Mouse (Mus musculus) granulocyte monocyte progenitor cell, adult 5-6 weeks (primary cell): ENCODE data around the gene Nptxr. TPM values are rescaled to one million over a fixed set of nuclear protein-coding genes. Genes with fewer than 3 reads are reported as not detected.

ENCODE experiments used
- ATAC-seq: replicated peaks from 2 replicates; pipeline ENCODE4 v1.8.0; 2016; ENCODE audit warnings: mild to moderate bottlenecking, moderate TSS enrichment, inconsistent platforms; ENCODE audit not compliant: poor library complexity, severe bottlenecking
- total RNA-seq, 2 experiments: library from RNA; stranded (forward) in 1 of 2; stranded (reverse) in 1 of 2; fragments of 200-712, 200-1000 nt in 1 of 2; fragments of >200 nt in 1 of 2; fragmentation: Nextera tagmentation in 1 of 2; gene quantifications; 2 replicates each; pipeline ENCODE4 v1.2.3; 2014 to 2017

The Nptxr gene
- total RNA-seq, 2 experiments from 2014 or later = 0.31 to 0.52 TPM

DNA sequence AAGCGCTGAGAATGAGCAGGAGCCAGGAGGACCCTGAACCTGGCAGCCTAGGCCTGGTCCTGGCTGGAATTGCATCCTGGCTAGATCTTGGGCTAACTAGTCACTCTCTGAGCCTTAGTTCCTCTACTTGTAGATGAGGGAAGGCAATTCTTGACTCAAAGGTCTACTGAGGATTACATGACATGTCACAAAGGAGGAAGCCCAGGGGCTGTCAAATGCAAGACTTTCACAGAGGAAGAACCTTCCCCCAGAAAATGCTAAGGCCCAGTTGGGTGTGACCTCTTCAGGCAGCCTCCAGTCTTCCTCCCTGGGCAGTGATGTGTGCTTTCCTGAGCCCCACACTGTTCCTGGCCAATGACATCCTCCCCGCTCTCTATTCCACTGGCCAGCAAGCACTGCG lies 47.4 kb downstream of the Nptxr start:
- ATAC-seq = peak; percentile 26; the same call in 1 of the 2 replicates

DNA sequence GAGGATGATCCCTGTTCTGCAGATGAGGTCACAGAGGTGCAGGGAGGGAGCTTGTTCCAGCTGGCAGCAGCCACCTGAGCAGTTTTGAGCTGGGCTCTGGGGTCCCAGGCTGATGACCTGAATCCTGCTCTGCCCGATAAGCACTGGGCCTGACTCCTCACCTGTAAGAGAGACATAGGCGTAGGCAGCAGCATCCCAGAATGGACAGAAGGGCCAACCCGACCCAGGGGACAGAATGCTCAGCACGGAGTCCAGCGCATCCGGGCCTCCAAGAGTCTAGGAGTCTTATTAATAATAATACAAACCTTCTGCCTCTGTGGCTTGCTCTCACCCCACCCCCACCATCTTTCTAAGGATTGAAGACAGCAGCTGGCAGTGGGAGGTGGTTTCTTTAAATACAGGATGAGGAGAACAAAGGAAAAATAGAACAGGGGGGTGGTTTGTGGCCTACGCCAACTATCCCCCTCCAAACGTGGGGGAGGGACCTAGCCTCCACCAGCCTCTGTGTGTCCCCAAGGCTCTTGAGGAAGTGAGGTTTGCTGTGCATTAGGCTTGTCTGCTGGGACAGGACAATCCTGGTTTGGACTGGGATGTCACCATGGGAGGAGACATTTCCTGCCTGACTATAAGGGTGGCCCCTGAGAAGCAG lies 48.5 kb downstream of the Nptxr start:
- 0 out of 2 replicates have a peak, but pooled peaks have one; percentile 7 for ATAC-seq

- ATAC-seq = no peak
These were observed 49.4 kb downstream of the Nptxr start for GRCm38 (mm10) chr15:79755176-79755575.

GRCm38 (mm10) chr15:79753873-79754272 lies 50.7 kb downstream of the Nptxr start:
- ATAC-seq = no peak

GRCm38 (mm10) chr15:79753420-79753752 lies 51.2 kb downstream of the Nptxr start:
- no peak for ATAC-seq

DNA sequence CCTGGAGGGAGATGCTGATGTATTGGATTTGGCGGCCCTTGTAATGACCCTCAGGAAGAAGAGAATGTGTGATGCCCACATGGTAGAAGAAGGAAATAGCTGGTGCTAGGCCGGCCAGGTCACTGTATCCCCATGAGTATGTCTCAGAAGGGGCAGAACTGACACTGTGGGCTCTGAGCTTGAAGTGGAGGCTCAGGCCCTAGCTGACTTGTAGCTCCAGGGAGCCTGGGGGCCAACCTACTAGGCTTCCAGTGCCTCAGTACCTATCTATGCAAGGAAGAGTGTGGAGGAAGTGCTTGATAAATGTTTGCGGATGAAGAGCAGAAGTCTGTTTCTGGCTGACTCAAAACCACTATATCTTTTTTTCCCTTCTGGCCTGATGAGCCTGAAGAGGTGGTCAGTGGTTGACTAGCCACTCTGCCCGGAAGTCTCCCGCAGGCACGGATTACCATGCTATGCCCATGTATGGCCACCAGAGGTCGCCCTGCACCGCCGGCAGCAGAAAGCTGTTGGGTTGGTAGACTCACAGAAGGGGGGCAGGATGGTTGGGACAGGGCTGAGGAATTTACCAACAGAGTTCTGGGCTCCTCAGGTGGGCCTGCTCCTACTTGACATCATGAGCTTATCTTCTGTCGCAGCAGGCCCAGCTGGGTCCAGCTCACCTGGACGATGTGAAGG lies 51.7 kb downstream of the Nptxr start:
- peak; percentile 59 for ATAC-seq

- ATAC-seq = peak; percentile 55
These were observed 52.8 kb downstream of the Nptxr start for GRCm38 (mm10) chr15:79751772-79752171.

- ATAC-seq = no peak
These were observed 54.3 kb downstream of the Nptxr start for GRCm38 (mm10) chr15:79750266-79750665.

DNA sequence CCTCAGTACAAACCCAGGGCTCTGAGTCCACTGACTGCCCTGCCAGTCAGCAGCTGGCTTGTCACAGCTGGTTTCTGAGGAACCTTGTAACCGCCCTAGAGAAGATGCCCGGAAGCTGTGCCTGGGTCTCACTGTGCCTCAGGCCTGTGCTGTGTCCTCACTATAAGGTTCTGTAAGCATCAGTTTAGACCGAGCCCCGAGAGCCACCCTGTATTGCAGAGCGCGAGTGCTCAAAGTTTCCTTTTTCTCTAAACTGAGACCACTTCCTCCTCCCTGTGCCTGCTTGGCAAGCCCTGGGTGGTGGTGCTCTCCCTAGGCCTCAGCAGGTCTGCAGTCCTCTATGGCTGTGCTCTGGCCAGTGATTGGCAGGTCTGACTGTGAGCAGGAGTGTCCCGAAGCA lies 55.4 kb downstream of the Nptxr start:
- ATAC-seq = peak; percentile 48

- peak; percentile 28 for ATAC-seq
These were observed 56.6 kb downstream of the Nptxr start for GRCm38 (mm10) chr15:79747998-79748397.

- ATAC-seq = no peak
These were observed 58.7 kb downstream of the Nptxr start for GRCm38 (mm10) chr15:79745883-79746282.

DNA sequence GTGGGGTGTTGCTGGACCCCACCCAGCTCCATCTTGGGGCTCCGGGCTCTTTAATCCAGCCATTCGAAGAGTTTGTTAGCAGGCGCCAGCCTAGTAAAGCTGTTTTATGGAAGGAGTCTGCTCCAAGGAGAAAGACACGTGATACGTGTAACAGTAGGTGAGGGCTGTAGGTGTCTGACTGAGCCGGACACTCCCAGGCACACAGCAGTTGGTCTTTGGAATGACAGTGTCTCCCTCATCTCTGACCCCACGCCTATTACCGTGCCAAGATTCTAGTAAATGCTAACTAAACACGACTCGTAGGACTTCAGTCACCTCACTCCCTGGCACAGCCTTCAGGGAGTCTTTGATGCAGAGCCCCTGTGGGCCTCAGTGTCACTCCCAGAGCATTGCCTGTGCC lies 59.3 kb downstream of the Nptxr start:
- no peak for ATAC-seq

- no peak for ATAC-seq
These were observed 59.8 kb downstream of the Nptxr start for GRCm38 (mm10) chr15:79744742-79745141.

- no peak for ATAC-seq
These were observed 60.6 kb downstream of the Nptxr start for GRCm38 (mm10) chr15:79744001-79744400.

DNA sequence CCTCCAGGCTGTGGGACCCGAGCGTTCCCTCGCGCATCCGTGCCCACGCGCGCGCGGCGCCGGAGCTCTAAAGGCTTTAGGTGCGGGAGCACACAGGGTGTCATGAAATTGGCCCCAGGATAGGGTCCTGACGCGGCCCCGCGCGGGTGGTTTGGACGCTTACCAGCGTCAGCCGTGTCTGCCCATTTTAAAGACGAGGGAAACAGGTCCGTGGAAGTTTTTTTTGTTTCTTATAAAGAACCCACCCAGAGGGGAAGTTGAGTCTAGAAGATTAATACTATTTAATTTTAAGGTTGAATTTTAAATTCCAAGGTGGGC lies 61.9 kb downstream of the Nptxr start:
- ATAC-seq = no peak

DNA sequence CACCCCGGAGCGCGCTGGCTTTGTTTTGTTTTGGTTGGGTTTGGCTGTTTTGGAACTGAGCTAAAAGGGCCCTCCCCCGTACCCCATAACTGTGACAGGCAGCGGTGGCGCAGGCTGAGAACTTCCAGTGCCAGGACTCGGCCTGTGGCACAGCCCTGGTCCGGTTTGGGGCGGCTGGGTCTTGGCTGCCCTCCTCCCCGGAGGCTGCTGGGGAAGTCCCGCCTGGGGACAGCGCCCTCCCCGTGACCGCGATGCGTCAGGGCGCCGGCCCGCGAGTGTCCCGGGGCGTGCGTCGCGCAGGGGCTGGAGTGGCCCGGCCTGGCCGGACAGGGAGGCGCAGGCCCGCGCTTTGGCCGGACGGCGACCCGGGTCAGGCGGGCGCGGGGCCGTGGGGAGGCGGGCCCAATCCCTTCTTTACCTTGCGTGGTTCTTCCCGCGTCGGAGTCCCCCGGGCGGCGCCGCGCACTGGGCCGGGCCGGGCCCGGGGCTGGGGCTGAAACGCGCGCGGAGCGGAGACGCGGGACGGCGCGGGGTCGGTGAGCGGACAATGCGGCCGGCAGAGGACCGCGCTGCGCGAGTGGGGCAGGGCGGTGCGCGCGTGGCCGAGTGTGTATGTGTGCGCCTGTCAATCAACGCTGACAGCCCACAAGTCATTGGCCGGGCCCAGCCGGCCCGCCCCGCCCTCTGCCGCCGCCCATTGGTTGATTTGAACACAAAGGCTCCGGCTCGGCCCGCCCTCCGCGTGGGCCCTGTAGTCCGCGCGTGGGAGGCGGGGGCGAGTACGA lies 62.5 kb downstream of the Nptxr start, which contains the start of gene Sun2:
TSS of gene Sun2 (minus strand) at position 616 of the 785 bp plus-strand sequence.
- ATAC-seq = peak; percentile 52

GRCm38 (mm10) chr15:79741173-79741858 lies 63.2 kb downstream of the Nptxr start:
- ATAC-seq = peak; percentile 58

DNA sequence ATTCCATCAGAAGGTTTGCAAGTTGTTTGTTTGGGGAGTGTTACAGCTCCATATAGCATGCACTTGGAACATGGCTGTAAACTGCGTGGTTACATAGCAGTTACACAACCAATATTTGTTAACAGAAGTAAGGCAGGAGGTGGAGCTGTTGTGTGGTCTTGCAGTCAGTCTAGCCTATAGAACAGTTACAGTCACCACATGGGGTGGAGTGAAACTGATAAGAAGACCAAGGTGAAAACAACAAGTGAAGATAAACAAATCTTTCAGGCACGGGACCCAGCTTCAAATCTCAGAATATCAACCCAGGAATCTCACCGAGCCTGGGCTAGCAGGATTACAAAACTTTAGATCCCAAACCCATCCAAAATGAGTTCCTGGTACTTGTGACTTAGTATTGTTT lies 63.8 kb downstream of the Nptxr start:
- ATAC-seq = peak; percentile 37
